Mouse (Mus musculus) kidney, embryonic 15.5 days (tissue): ENCODE data around the gene Ampd3. TPM values are rescaled to one million over a fixed set of nuclear protein-coding genes. Genes with fewer than 3 reads are reported as not detected.

ENCODE experiments used
- ATAC-seq: fragments of 200-750 bp; cut with Nextera tagmentation; replicated peaks from 2 replicates; pipeline ENCODE4 v1.8.0; 2017; ENCODE audit warnings: moderate TSS enrichment; ENCODE audit not compliant: low FRiP score
- H3K27ac ChIP-seq: fragments of 300-500 bp; sonication (generic); 2 replicates; pipeline ENCODE4 v1.5.1; 2015; ENCODE audit warnings: mild to moderate bottlenecking, inconsistent platforms
- H3K27me3 ChIP-seq: fragments of 300-500 bp; sonication (generic); 2 replicates; pipeline ENCODE4 v1.6.1; 2015; ENCODE audit warnings: inconsistent platforms
- H3K36me3 ChIP-seq: fragments of 300-500 bp; sonication (generic); 2 replicates; pipeline ENCODE4 v1.6.1; 2015; ENCODE audit warnings: inconsistent platforms
- H3K4me1 ChIP-seq: fragments of 300-500 bp; sonication (generic); 2 replicates; pipeline ENCODE4 v1.6.1; 2015; ENCODE audit warnings: inconsistent platforms
- H3K4me2 ChIP-seq: fragments of 300-500 bp; sonication (generic); 2 replicates; pipeline ENCODE4 v1.6.1; 2015; ENCODE audit warnings: moderate library complexity, mild to moderate bottlenecking, inconsistent platforms
- H3K4me3 ChIP-seq: fragments of 300-500 bp; sonication (generic); replicated peaks from 2 replicates; pipeline ENCODE4 v1.5.1; 2015; ENCODE audit warnings: mild to moderate bottlenecking, inconsistent platforms
- H3K9ac ChIP-seq: fragments of 300-500 bp; sonication (generic); 2 replicates; pipeline ENCODE4 v1.6.1; 2015; ENCODE audit warnings: mild to moderate bottlenecking, inconsistent platforms
- H3K9me3 ChIP-seq: fragments of 300-500 bp; sonication (generic); replicated peaks from 2 replicates; pipeline ENCODE4 v1.6.1; 2016; ENCODE audit warnings: inconsistent platforms
- WGBS: fragments of 180-500 bp; shearing (Covaris S2); methylation state at CpG from one replicate; pipeline ENCODE4 v1.1.7; 2015; ENCODE audit warnings: mixed read lengths; 5-methylcytosine and 5-hydroxymethylcytosine counted together
- polyA plus RNA-seq: library from polyadenylated mRNA; unstranded; fragments of >200 nt; fragmentation: Nextera tagmentation; extraction: Ambion mirVana; gene quantifications from 2 replicates; pipeline ENCODE4 v1.2.1, GENCODE M21; 2015

The Ampd3 gene
- polyA plus RNA-seq, 1 experiment from 2014 or later: 9.8 TPM

DNA sequence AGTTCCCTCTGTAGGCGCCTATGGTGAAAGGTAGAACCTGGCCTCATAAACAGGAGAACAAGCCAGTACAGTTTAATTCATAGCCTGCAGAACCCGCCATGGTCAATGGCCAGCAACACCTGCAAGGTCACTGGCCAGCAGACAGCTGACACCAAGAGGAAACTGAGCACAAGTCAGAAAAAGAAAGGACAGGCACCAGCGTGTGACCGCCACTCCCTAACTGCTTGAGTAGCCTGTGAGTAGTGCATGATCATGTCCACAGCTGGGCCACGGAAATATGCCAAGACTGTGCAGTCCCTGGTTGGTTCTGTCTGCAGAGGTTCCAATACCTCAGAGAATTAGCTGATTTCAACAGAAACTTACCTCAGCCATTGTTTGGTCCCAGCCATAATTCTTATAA is 26.0 kb upstream of the Ampd3 start:
- H3K4me3 ChIP-seq: no peak overlapping the region
- peak; percentile 55 for ATAC-seq
- H3K36me3 ChIP-seq: no peaks in the 10 kb centered on the region
- H3K9ac ChIP-seq: no peak overlapping the region
- WGBS: 46% methylated on average over 5 of the region's 5 CpGs
- H3K27me3 ChIP-seq: no peaks in the 10 kb centered on the region
- no peaks in the 10 kb centered on the region for H3K9me3 ChIP-seq
- peaks cover 29% of the 10 kb centered on the region for H3K4me1 ChIP-seq
- no peak overlapping the region for H3K4me2 ChIP-seq
- no peak overlapping the region for H3K27ac ChIP-seq

DNA sequence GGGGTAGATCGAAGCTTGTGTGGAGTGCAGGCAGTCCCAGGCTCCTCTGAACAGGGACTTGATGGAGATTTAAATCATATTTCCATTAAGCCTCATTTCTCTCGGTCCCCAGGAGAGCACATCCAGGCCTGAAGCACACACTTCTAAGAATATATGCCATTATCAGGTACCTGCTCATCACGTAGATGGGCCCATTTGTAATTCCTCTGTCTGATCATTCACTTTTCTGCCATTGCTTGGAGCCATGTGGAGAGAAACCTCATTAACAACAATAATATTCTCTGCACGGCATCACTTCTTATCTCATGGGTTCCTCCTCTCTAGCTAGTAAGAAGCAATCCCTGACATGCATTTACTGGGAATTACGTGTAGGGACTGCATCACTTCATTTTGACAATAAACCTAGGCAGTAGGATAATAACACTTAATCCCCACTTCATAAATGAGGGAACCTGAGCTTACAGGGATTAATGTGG is 21.9 kb upstream of the Ampd3 start:
- H3K36me3 ChIP-seq: no peaks in the 10 kb centered on the region
- H3K4me2 ChIP-seq: no peak overlapping the region
- no peak overlapping the region for H3K4me3 ChIP-seq
- H3K27me3 ChIP-seq: no peaks in the 10 kb centered on the region
- 83% methylated on average over 5 of the region's 5 CpGs for whole genome bisulfite sequencing
- H3K9ac ChIP-seq: no peak overlapping the region
- H3K27ac ChIP-seq: no peak overlapping the region
- peaks cover 16% of the 10 kb centered on the region for H3K4me1 ChIP-seq
- ATAC-seq: no peak
- no peaks in the 10 kb centered on the region for H3K9me3 ChIP-seq

- Histone ChIP-seq H3K4me2 (no peak overlapping the region), H3K27me3 (no peaks in the 10 kb centered on the region), H3K27ac (no peak overlapping the region), H3K9ac (no peak overlapping the region), H3K4me1 (peaks cover 12% of the 10 kb centered on the region; the same call in 1 of the 2 replicates), H3K4me3 (no peak overlapping the region), H3K9me3 (no peaks in the 10 kb centered on the region), H3K36me3 (no peaks in the 10 kb centered on the region)
- WGBS: 55% methylated on average over 2 of the region's 2 CpGs
- no peak for ATAC-seq
Measured at GRCm38 (mm10) chr7:110746809-110747208, 21.2 kb upstream of the Ampd3 start.

- Histone ChIP-seq H3K9me3 (no peaks in the 10 kb centered on the region), H3K4me1 (peaks cover 23% of the 10 kb centered on the region), H3K27ac (no peak overlapping the region), H3K27me3 (no peaks in the 10 kb centered on the region), H3K4me3 (no peak overlapping the region), H3K36me3 (no peaks in the 10 kb centered on the region), H3K4me2 (no peak overlapping the region), H3K9ac (no peak overlapping the region)
- ATAC-seq: no peak
- 61% methylated on average over 4 of the region's 4 CpGs for whole genome bisulfite sequencing
Measured at GRCm38 (mm10) chr7:110750834-110751233, 17.2 kb upstream of the Ampd3 start.

DNA sequence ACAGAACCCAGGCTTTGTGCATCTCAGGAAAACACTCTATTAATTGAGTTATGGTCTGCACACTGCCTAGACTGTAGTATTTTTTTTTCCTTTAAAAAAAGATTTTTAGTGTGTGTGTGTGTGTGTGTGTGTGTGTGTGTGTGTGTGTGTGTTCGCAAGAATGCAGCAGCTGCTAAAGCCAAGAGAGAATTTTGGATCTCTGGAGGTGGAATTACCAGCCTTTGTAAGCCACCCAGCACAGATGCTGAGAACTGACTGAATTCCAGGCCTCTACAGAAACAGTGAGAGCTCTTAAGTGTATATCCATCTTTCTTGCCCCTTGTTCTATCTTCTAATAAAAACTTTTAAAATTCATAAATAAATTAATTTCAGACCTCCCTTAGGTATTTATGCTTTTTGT is 16.4 kb upstream of the Ampd3 start:
- H3K27me3 ChIP-seq: no peaks in the 10 kb centered on the region
- H3K9me3 ChIP-seq: no peaks in the 10 kb centered on the region
- H3K4me3 ChIP-seq: no peak overlapping the region
- no peak overlapping the region for H3K9ac ChIP-seq
- no peaks in the 10 kb centered on the region for H3K36me3 ChIP-seq
- no peak overlapping the region for H3K27ac ChIP-seq
- H3K4me1 ChIP-seq: peaks cover 30% of the 10 kb centered on the region
- no peak for ATAC-seq
- H3K4me2 ChIP-seq: no peak overlapping the region
- WGBS: 75% methylated on average over 1 of the region's 1 CpGs

DNA sequence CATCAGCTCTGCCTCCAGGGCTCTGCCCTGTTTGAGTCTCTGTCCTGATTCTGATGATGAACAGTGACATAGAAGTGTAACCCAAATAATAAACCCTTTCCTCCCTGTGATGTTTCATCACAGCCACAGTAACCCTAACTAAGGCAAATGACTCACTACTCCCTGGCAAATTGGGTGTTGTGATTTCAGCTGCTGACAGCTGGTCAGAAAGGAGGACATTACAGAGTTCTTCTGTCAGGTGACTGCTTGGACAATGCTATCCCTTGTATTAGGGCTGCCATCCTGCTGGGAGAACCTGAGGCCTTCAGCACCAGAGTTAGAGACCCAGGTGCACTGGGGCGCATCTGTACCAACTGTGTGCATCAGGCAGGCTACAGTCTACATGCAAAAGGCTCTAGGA is 14.7 kb upstream of the Ampd3 start:
- Histone ChIP-seq H3K4me2 (no peak overlapping the region), H3K36me3 (no peaks in the 10 kb centered on the region), H3K9ac (no peak overlapping the region), H3K27ac (no peak overlapping the region), H3K4me1 (peaks cover 40% of the 10 kb centered on the region), H3K27me3 (no peaks in the 10 kb centered on the region), H3K9me3 (no peaks in the 10 kb centered on the region), H3K4me3 (no peak overlapping the region)
- no peak for ATAC-seq
- 91% methylated on average over 1 of the region's 1 CpGs for WGBS

- no peaks in the 10 kb centered on the region for H3K27me3 ChIP-seq
- H3K9me3 ChIP-seq: no peaks in the 10 kb centered on the region
Measured at GRCm38 (mm10) chr7:110753926-110754330, 14.1 kb upstream of the Ampd3 start.

DNA sequence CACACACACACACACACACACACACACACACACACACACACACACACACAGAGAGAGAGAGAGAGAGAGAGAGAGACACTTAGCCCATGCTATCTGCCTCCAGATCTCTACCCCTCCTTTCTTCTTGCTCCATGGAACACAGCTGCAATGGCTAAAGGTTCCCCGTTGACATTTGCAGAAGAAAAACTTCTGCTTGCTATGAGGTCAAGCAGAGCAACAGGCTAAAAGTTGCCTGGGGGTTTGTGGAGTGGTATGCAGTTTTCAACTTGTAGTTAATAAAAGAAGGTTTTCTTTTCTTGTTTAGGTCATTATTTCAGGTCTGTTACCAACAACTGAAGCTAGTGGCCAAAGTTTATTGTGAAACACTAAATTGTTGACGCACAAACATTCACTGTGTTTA is 11.6 kb upstream of the Ampd3 start:
- Histone ChIP-seq H3K4me2 (no peak overlapping the region), H3K27ac (peak overlapping the region; percentile 66), H3K4me1 (peaks cover 37% of the 10 kb centered on the region), H3K27me3 (no peaks in the 10 kb centered on the region), H3K9ac (no peak overlapping the region), H3K36me3 (no peaks in the 10 kb centered on the region), H3K9me3 (no peaks in the 10 kb centered on the region), H3K4me3 (no peak overlapping the region)
- peak; percentile 73; the same call in 1 of the 2 replicates for ATAC-seq
- 37% methylated on average over 2 of the region's 2 CpGs for WGBS

More at GRCm38 (mm10) chr7:110753926-110754330, 14.1 kb upstream of the Ampd3 start:
- H3K4me1 ChIP-seq: peaks cover 40% of the 10 kb centered on the region
- WGBS: 19% methylated on average over 5 of the region's 5 CpGs
- no peak overlapping the region for H3K4me2 ChIP-seq
- no peaks in the 10 kb centered on the region for H3K36me3 ChIP-seq
- H3K27ac ChIP-seq: no peak overlapping the region
- H3K9ac ChIP-seq: no peak overlapping the region
- ATAC-seq: peak; percentile 66
- no peak overlapping the region for H3K4me3 ChIP-seq

- Histone ChIP-seq H3K4me3 (no peak overlapping the region), H3K9me3 (no peaks in the 10 kb centered on the region), H3K36me3 (no peaks in the 10 kb centered on the region), H3K9ac (no peak overlapping the region), H3K27ac (no peak overlapping the region), H3K4me1 (peaks cover 3% of the 10 kb centered on the region), H3K4me2 (no peak overlapping the region), H3K27me3 (peaks cover 2% of the 10 kb centered on the region; the same call in 1 of the 2 replicates)
- no peak for ATAC-seq
- WGBS: 92% methylated on average over 5 of the region's 5 CpGs
Measured at GRCm38 (mm10) chr7:110762605-110763180, 5.3 kb upstream of the Ampd3 start.

DNA sequence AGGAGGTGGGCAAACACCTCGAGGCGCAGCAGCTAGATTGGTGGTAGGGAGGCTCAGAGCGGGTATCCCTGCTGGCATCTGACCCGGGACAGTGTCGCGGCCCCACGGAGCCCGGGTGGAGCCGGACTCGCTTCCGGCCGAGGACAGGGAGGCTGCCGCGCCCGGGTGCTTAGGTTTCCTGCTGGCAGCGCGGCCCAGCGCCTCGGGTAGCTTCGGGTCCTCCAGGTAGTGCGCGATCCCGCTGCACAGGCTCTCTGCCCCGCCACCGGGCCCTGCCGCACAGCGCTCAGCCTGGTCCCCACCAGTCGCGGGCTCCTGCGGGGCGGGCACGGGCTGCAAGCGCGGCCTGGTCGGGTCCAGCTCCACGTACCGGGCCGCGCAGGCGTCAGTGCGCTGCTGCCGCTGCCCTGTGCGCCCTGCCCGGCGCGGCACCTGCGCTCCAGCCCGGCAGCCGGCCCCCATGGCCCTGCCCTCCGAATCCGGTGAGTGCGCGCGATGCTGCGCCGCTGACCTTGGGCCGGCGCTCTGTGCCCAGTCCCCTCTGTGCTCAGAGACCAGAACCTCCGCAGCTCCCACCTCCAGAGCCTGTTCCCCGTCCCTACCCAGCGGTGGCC is 552 bp downstream of the Ampd3 start:
- Histone ChIP-seq H3K27ac (peak overlapping the region; percentile 78), H3K4me2 (peak overlapping the region; percentile 97), H3K27me3 (peaks cover 11% of the 10 kb centered on the region), H3K36me3 (no peaks in the 10 kb centered on the region), H3K9ac (peak overlapping the region; percentile 78), H3K4me3 (peak overlapping the region; percentile 61), H3K9me3 (no peaks in the 10 kb centered on the region), H3K4me1 (peaks cover 34% of the 10 kb centered on the region)
- peak; percentile 81 for ATAC-seq
- WGBS: under 1% methylated on average over 56 of the region's 61 CpGs

GRCm38 (mm10) chr7:110769094-110769493 is 1.1 kb downstream of the Ampd3 start:
- peak overlapping the region; percentile 78 for H3K9ac ChIP-seq
- no peaks in the 10 kb centered on the region for H3K36me3 ChIP-seq
- peak overlapping the region; percentile 61 for H3K4me3 ChIP-seq
- H3K27ac ChIP-seq: peak overlapping the region; percentile 78
- H3K27me3 ChIP-seq: peaks cover 11% of the 10 kb centered on the region
- 48% methylated on average over 4 of the region's 4 CpGs for WGBS
- no peaks in the 10 kb centered on the region for H3K9me3 ChIP-seq
- peaks cover 40% of the 10 kb centered on the region for H3K4me1 ChIP-seq
- 0 out of 2 replicates have a peak, but pooled peaks have one; percentile 40 for ATAC-seq
- peak overlapping the region; percentile 97 for H3K4me2 ChIP-seq

DNA sequence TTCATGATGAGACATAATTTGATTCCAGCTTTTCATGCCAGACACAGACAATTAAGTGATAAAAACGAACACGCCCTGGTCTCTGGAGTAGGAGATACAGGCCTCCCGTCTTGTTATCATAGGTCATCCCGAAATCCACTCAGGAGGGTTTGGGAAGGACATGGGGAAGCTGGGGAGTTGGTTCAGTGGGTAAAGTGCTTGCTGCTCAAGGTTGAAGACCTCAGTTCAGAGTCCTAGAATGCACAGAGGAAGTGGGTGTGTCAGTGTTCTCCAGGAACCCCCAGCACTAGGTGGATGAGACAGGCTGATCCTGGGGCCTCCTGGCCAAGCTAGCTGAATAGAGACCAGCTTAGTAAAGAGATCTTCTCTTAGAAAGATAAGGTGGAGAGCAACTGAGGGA is 2.9 kb downstream of the Ampd3 start:
- Histone ChIP-seq H3K4me1 (peaks cover 45% of the 10 kb centered on the region), H3K27ac (peak overlapping the region; percentile 11; the same call in 1 of the 2 replicates), H3K27me3 (peaks cover 11% of the 10 kb centered on the region), H3K9me3 (no peaks in the 10 kb centered on the region), H3K4me3 (no peak overlapping the region), H3K36me3 (no peaks in the 10 kb centered on the region), H3K9ac (no peak overlapping the region), H3K4me2 (no peak overlapping the region)
- whole genome bisulfite sequencing: 95% methylated on average over 4 of the region's 4 CpGs
- ATAC-seq: no peak
